In genomic region chr1:131060290-131061253, GRCm38 (mm10) we compare ENCODE assay signal across 9 mouse cellular contexts. TPM values are rescaled to one million over a fixed set of nuclear protein-coding genes. Genes with fewer than 3 reads are reported as not detected.
DNase-seq lines count a peak whose midpoint lies in the region; ATAC-seq and TF ChIP-seq lines count a peak whose summit lies in the region.
"Had no signal": no experiment of that assay in that cellular context is flagged by ENCODE, and none has a peak within 500 bp of the region (broad histone marks: within the 10 kb centered on the region; RNA-seq: fewer than 3 reads in every experiment).

No protein-coding gene starts in this region.

- peak overlapping the region; percentile 45 for H3K4me3 ChIP-seq in erythroblast, embryonic 14.5 days (replicated peaks)
- H3K4me3 ChIP-seq in forebrain, embryonic 12.5 days (replicated peaks): no peak overlapping the region
- no peak overlapping the region for H3K4me3 ChIP-seq in hindbrain, embryonic 14.5 days (replicated peaks; ENCODE audit: low read length)
- no peak overlapping the region for H3K4me3 ChIP-seq in lung, postnatal 0 days (ENCODE audit: low read depth, low read length)
- H3K4me3 ChIP-seq: limb, embryonic 12.5 days had no signal

- H3K4me2 ChIP-seq in forebrain, embryonic 12.5 days: no peak overlapping the region
- no peak overlapping the region for H3K4me2 ChIP-seq in hindbrain, embryonic 14.5 days (replicated peaks)
- H3K4me2 ChIP-seq in lung, postnatal 0 days (replicated peaks; ENCODE audit: low read depth, low read length): no peak overlapping the region
- H3K4me2 ChIP-seq: limb, embryonic 12.5 days had no signal

- 76% methylated on average over 13 of the region's 13 CpGs for WGBS in forebrain, embryonic 12.5 days
- WGBS in hindbrain, embryonic 14.5 days: 67% methylated on average over 13 of the region's 13 CpGs
- WGBS in lung, postnatal 0 days: 53% methylated on average over 13 of the region's 13 CpGs

- no peak for TF ChIP-seq EP300 in lung, postnatal 0 days (IDR thresholded peaks at IDR 0.05)

- H3K9me3 ChIP-seq in erythroblast, embryonic 14.5 days (ENCODE audit: control insufficient read depth, low read length): no peaks in the 10 kb centered on the region
- no peaks in the 10 kb centered on the region for H3K9me3 ChIP-seq in forebrain, embryonic 12.5 days
- no peaks in the 10 kb centered on the region for H3K9me3 ChIP-seq in hindbrain, embryonic 14.5 days (ENCODE audit: control insufficient read depth, low read length)
- H3K9me3 ChIP-seq in lung, postnatal 0 days (ENCODE audit: low read length): no peaks in the 10 kb centered on the region
- H3K9me3 ChIP-seq: limb, embryonic 12.5 days had no signal

- H3K36me3 ChIP-seq in erythroblast, embryonic 14.5 days (ENCODE audit: control insufficient read depth): peaks cover 18% of the 10 kb centered on the region
- H3K36me3 ChIP-seq in forebrain, embryonic 12.5 days (replicated peaks): peaks cover 23% of the 10 kb centered on the region
- peaks cover 23% of the 10 kb centered on the region for H3K36me3 ChIP-seq in hindbrain, embryonic 14.5 days (replicated peaks; ENCODE audit: control insufficient read depth, insufficient read depth)
- peaks cover 22% of the 10 kb centered on the region for H3K36me3 ChIP-seq in lung, postnatal 0 days (ENCODE audit: insufficient read depth, low read length)

- no peak for ATAC-seq in erythroblast, adult 5-6 weeks (replicated peaks; ENCODE audit: low FRiP score, poor library complexity, severe bottlenecking)
- peak; percentile 20; the same call in 1 of the 2 replicates for ATAC-seq in forebrain, embryonic 12.5 days (ENCODE audit: low FRiP score)
- ATAC-seq in hindbrain, embryonic 14.5 days (ENCODE audit: low FRiP score): 0 out of 2 replicates have a peak, but pooled peaks have one; percentile 21
- peak; percentile 18; the same call in 1 of the 2 replicates for ATAC-seq in lung, postnatal 0 days

- H3K9ac ChIP-seq in forebrain, embryonic 12.5 days: no peak overlapping the region
- no peak overlapping the region for H3K9ac ChIP-seq in hindbrain, embryonic 14.5 days
- no peak overlapping the region for H3K9ac ChIP-seq in lung, postnatal 0 days (replicated peaks; ENCODE audit: low read depth)
- H3K9ac ChIP-seq: limb, embryonic 12.5 days had no signal

- H3K27ac ChIP-seq in forebrain, embryonic 12.5 days: no peak overlapping the region
- H3K27ac ChIP-seq in hindbrain, embryonic 14.5 days: no peak overlapping the region
- no peak overlapping the region for H3K27ac ChIP-seq in lung, postnatal 0 days (ENCODE audit: low read length)
- H3K27ac ChIP-seq: limb, embryonic 12.5 days had no signal

- peaks cover 48% of the 10 kb centered on the region for H3K4me1 ChIP-seq in erythroblast, embryonic 14.5 days (ENCODE audit: control insufficient read depth)
- peaks cover 57% of the 10 kb centered on the region for H3K4me1 ChIP-seq in forebrain, embryonic 12.5 days
- peaks cover 30% of the 10 kb centered on the region for H3K4me1 ChIP-seq in hindbrain, embryonic 14.5 days (replicated peaks; ENCODE audit: control insufficient read depth, insufficient read depth, low read length)
- peaks cover 20% of the 10 kb centered on the region for H3K4me1 ChIP-seq in lung, postnatal 0 days (ENCODE audit: insufficient read depth, low read depth, low read length)

- H3K27me3 ChIP-seq in erythroblast, embryonic 14.5 days (ENCODE audit: control insufficient read depth): no peaks in the 10 kb centered on the region
- no peaks in the 10 kb centered on the region for H3K27me3 ChIP-seq in forebrain, embryonic 12.5 days
- H3K27me3 ChIP-seq in hindbrain, embryonic 14.5 days (ENCODE audit: control insufficient read depth, insufficient read depth, low read length): no peaks in the 10 kb centered on the region
- H3K27me3 ChIP-seq in lung, postnatal 0 days (replicated peaks; ENCODE audit: insufficient read depth, low read length): no peaks in the 10 kb centered on the region
- H3K27me3 ChIP-seq: limb, embryonic 12.5 days had no signal

- DNase-seq in T-cell, adult 2 months (ENCODE audit: low spot score): peak; percentile 62
- peak; percentile 55 for DNase-seq in hindbrain, embryonic 14.5 days (ENCODE audit: low spot score)
- DNase-seq in lung, postnatal 0 days (ENCODE audit: low spot score): peak; percentile 66
- peak; percentile 73 for DNase-seq in retina, embryonic 14.5 days (ENCODE audit: low spot score)
- no peak for DNase-seq in right cerebral cortex, postnatal 36 days (ENCODE audit: low spot score in 2 of 2)

- TF ChIP-seq CTCF in lung, postnatal 0 days (IDR thresholded peaks at IDR 0.05): peak; percentile 80

RNA-seq across cellular contexts. Expression of gene Mapkapk2, which starts 37.1 kb away (rescaled TPM):
- polyA plus RNA-seq in erythroblast, embryonic 14.5 days (2012): 1.3 and 1.5 TPM in 2 replicates
- 38.0 and 49.5 TPM in 2 replicates for total RNA-seq in erythroblast, adult 5-6 weeks (2015; ENCODE audit: low replicate concordance)
- 26.3 and 33.3 TPM in 2 replicates for total RNA-seq in erythroblast, adult 5-6 weeks (2017; ENCODE audit: low replicate concordance)
- polyA plus RNA-seq in forebrain, embryonic 12.5 days (2016; fragmentation: Nextera tagmentation; extraction: Ambion mirVana): 51.0 and 55.3 TPM in 2 replicates
- polyA plus RNA-seq in hindbrain, embryonic 14.5 days (2014; fragmentation: Nextera tagmentation; extraction: Ambion mirVana): 22.5 and 23.7 TPM in 2 replicates
- polyA plus RNA-seq in lung, postnatal 0 days (2015; fragmentation: Nextera tagmentation; extraction: Ambion mirVana): 62.4 and 65.0 TPM in 2 replicates

RNA-seq across cellular contexts. Expression of gene Il10, which starts 40.9 kb away (rescaled TPM):
- polyA plus RNA-seq in erythroblast, embryonic 14.5 days (2012): not detected in 2 replicates
- not detected in 2 replicates for total RNA-seq in erythroblast, adult 5-6 weeks (2015; ENCODE audit: low replicate concordance)
- not detected in 2 replicates for total RNA-seq in erythroblast, adult 5-6 weeks (2017; ENCODE audit: low replicate concordance)
- polyA plus RNA-seq in forebrain, embryonic 12.5 days (2016; fragmentation: Nextera tagmentation; extraction: Ambion mirVana): not detected in 2 replicates
- polyA plus RNA-seq in hindbrain, embryonic 14.5 days (2014; fragmentation: Nextera tagmentation; extraction: Ambion mirVana): not detected in 2 replicates
- polyA plus RNA-seq in lung, postnatal 0 days (2015; fragmentation: Nextera tagmentation; extraction: Ambion mirVana): not detected in 2 replicates

Comparison
In these comparisons a context has a peak if more than half of its experiments do, and no peak if none do; other contexts are left out.
1. DNase-seq: peak in T-cell, adult 2 months (single experiment), hindbrain, embryonic 14.5 days (single experiment), lung, postnatal 0 days (single experiment) and retina, embryonic 14.5 days (single experiment); none in right cerebral cortex, postnatal 36 days (0 of 2).